Mouse (Mus musculus) brain, embryonic 14.5 days (tissue): Measurements from ENCODE around the gene Usp37.

Experiments used
- CTCF ChIP-seq: fragments of 200-500 bp; IDR thresholded peaks from 2 replicates; pipeline ENCODE4 v1.5.1; 2012; ENCODE audit warnings: inconsistent platforms, mild to moderate bottlenecking, moderate library complexity, borderline replicate concordance; ENCODE audit not compliant: insufficient read depth, insufficient read length; ENCODE audit errors: extremely low read depth
- POLR2A ChIP-seq: fragments of 200-500 bp; IDR thresholded peaks from 2 replicates; pipeline ENCODE4 v1.6.1; 2012; ENCODE audit warnings: mild to moderate bottlenecking, inconsistent platforms, borderline replicate concordance; ENCODE audit not compliant: poor library complexity, insufficient read depth, insufficient read length, severe bottlenecking; ENCODE audit errors: extremely low read depth

GRCm38 (mm10) chr1:74412711-74413110, 131.4 kb downstream of the Usp37 start:
- no peak for TF ChIP-seq CTCF
- TF ChIP-seq POLR2A, result no peak
